Mouse (Mus musculus): ENCODE measurements around the gene Brap. TPM values are rescaled to one million over a fixed set of nuclear protein-coding genes. Genes with fewer than 3 reads are reported as not detected.
"Not testable (repeated sequence)": the region's sequence is repeated elsewhere in the genome, so short reads cannot be mapped to it uniquely, and the experiment has no call there.

Brap gene
- 1.1 and 1.2 TPM in 2 replicates for polyA plus RNA-seq (2012)

- peaks cover 40% of the 10 kb centered on the region for H3K36me3 ChIP-seq (ENCODE audit: control insufficient read depth)
- TF ChIP-seq TAL1 (IDR thresholded peaks at IDR 0.05; ENCODE audit: low read length) (no peak), GATA1 (IDR thresholded peaks at IDR 0.05; ENCODE audit: low read length) (no peak)
- peaks cover 30% of the 10 kb centered on the region for H3K4me1 ChIP-seq (ENCODE audit: control insufficient read depth)
- H3K27me3 ChIP-seq (ENCODE audit: control insufficient read depth) = no peaks in the 10 kb centered on the region
- no peaks in the 10 kb centered on the region for H3K9me3 ChIP-seq (ENCODE audit: control insufficient read depth, low read length)
- peak within 1 kb of the TSS; percentile 97 for H3K4me3 ChIP-seq (replicated peaks)
These were observed at the start of gene Brap, which contains the start of gene Acad10 for GRCm38 (mm10) chr5:121660059-121660896. Gene Brap (plus strand): TSS chr5:121660563. Gene Acad10 (minus strand): TSS chr5:121660514.

- no peaks in the 10 kb centered on the region for H3K36me3 ChIP-seq (ENCODE audit: control insufficient read depth)
- TF ChIP-seq TAL1 (IDR thresholded peaks at IDR 0.05; ENCODE audit: low read length) = no peak
- TF ChIP-seq GATA1 (IDR thresholded peaks at IDR 0.05; ENCODE audit: low read length) = no peak
- H3K9me3 ChIP-seq (ENCODE audit: control insufficient read depth, low read length) = no peaks in the 10 kb centered on the region
- no peaks in the 10 kb centered on the region for H3K27me3 ChIP-seq (ENCODE audit: control insufficient read depth)
- H3K4me1 ChIP-seq (ENCODE audit: control insufficient read depth) = peaks cover 2% of the 10 kb centered on the region; the same call in 1 of the 2 replicates
- no peak overlapping the region for H3K4me3 ChIP-seq (replicated peaks)
These were observed 48.3 kb upstream of the Brap start for GRCm38 (mm10) chr5:121612036-121612435.

- peaks cover 20% of the 10 kb centered on the region for H3K4me1 ChIP-seq (ENCODE audit: control insufficient read depth)
- not testable (repeated sequence) for H3K36me3 ChIP-seq (ENCODE audit: control insufficient read depth); H3K9me3 ChIP-seq (ENCODE audit: control insufficient read depth, low read length); H3K4me3 ChIP-seq (replicated peaks); H3K27me3 ChIP-seq (ENCODE audit: control insufficient read depth)
These were observed 45.4 kb upstream of the Brap start for GRCm38 (mm10) chr5:121614921-121615320.

DNA sequence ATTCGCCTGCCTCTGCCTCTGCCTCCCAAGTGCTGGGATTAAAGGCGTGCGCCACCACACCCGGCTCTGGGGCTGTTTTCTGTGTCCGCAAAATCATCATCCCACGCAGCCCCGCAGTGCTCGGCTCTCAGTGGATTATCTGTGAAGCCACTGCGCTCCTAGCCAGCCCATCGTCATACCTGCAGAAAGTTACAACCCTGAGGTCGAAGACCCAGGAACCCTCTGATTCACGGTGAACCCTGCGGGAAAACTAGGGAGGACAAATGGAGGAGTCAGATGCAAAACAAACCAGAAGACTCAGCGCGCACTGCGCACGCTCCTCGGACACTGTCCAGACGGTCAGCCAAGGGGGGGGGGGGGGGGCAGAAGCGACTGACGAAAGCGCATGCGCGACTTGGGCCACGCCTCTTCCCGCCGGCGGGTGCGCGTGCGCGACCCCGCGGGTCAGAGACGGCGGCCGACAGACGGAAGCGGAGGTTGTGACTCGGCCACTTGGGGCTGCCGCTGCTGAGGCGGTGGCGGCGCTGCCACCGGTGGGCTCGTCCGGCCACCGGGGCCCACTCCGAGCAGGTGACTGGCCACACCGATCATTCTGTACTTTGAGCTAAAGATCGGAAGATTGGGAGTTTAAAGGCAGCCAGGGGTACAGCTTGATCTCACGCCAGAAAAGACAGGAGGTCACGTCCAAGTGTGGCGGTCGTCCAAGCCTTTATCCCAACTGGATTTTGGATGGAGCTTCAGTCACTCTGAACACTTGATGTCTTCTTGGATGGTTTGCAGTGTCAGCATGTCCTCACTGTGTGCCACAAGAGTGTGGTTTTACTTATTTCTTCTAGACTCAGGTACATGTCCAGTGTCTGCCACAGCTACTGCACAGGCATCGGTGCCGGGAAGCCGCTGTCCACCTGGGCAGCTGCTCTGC lies 41.5 kb upstream of the Brap start, which contains the start of gene Acad12:
Gene Acad12 (minus strand): TSS at position 347 of the 922 bp plus-strand sequence.
- no peak for TF ChIP-seq GATA1 (IDR thresholded peaks at IDR 0.05; ENCODE audit: low read length)
- TF ChIP-seq TAL1 (IDR thresholded peaks at IDR 0.05; ENCODE audit: low read length) = no peak
- no peaks in the 10 kb centered on the region for H3K27me3 ChIP-seq (ENCODE audit: control insufficient read depth)
- peaks cover 26% of the 10 kb centered on the region for H3K4me1 ChIP-seq (ENCODE audit: control insufficient read depth)
- H3K9me3 ChIP-seq (ENCODE audit: control insufficient read depth, low read length) = no peaks in the 10 kb centered on the region
- peaks cover 4% of the 10 kb centered on the region for H3K36me3 ChIP-seq (ENCODE audit: control insufficient read depth)
- H3K4me3 ChIP-seq (replicated peaks) = peak within 1 kb of the TSS; percentile 94

DNA sequence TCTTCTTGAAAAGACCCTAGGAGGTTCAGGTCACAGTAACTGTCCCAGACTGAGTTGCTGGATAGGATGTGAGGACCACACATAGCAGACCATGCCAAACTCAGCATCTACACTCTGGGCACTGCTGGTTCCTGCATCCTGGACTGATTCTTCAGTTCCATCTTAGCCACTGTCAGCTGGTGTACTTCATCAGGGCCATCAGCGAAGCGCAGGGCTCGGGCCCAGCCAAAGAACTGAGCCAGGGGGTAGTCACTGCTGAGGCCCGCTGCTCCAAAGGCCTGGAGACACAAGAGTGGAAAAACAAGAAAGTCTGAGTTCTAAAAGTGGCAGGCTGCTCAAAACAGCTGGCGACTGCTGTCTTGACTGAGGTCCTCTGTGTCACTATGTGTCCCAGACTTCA lies 39.3 kb upstream of the Brap start:
- Histone ChIP-seq H3K36me3 (ENCODE audit: control insufficient read depth) (peaks cover 4% of the 10 kb centered on the region), H3K4me3 (replicated peaks) (no peak overlapping the region), H3K9me3 (ENCODE audit: control insufficient read depth, low read length) (no peaks in the 10 kb centered on the region), H3K27me3 (ENCODE audit: control insufficient read depth) (no peaks in the 10 kb centered on the region), H3K4me1 (ENCODE audit: control insufficient read depth) (peaks cover 26% of the 10 kb centered on the region)
- TF ChIP-seq TAL1 (IDR thresholded peaks at IDR 0.05; ENCODE audit: low read length) (no peak), GATA1 (IDR thresholded peaks at IDR 0.05; ENCODE audit: low read length) (no peak)

DNA sequence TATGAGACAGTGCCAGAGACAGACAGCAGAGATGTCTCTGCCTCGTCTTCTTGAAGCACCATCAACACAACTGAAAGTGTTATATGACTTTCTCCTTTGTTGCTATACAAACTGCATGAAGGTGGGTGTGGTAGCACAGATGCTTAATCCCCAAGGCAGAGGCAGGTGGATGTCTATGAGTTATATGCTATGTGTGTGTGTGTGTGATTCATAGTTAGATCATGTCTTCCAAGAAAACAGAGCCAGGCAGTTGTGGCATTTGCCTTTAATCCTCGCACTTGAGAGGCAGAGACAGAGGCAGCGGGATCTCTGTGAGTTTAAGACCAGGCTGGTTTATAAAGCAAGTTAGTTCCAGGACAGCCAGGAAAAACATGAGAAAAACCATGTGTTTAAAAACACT lies 37.1 kb upstream of the Brap start:
- no peak overlapping the region for H3K4me3 ChIP-seq (replicated peaks)
- TF ChIP-seq TAL1 (IDR thresholded peaks at IDR 0.05; ENCODE audit: low read length) (no peak), GATA1 (IDR thresholded peaks at IDR 0.05; ENCODE audit: low read length) (no peak)
- no peaks in the 10 kb centered on the region for H3K9me3 ChIP-seq (ENCODE audit: control insufficient read depth, low read length)
- H3K27me3 ChIP-seq (ENCODE audit: control insufficient read depth) = no peaks in the 10 kb centered on the region
- peaks cover 19% of the 10 kb centered on the region for H3K4me1 ChIP-seq (ENCODE audit: control insufficient read depth)
- H3K36me3 ChIP-seq (ENCODE audit: control insufficient read depth) = peaks cover 4% of the 10 kb centered on the region

GRCm38 (mm10) chr5:121627871-121628270 lies 32.5 kb upstream of the Brap start:
- Histone ChIP-seq H3K9me3 (ENCODE audit: control insufficient read depth, low read length) (no peaks in the 10 kb centered on the region; the same call in 1 of the 2 replicates), H3K36me3 (ENCODE audit: control insufficient read depth) (no peaks in the 10 kb centered on the region; the same call in 1 of the 2 replicates), H3K4me3 (replicated peaks) (no peak overlapping the region), H3K27me3 (ENCODE audit: control insufficient read depth) (no peaks in the 10 kb centered on the region), H3K4me1 (ENCODE audit: control insufficient read depth) (no peaks in the 10 kb centered on the region)
- TF ChIP-seq TAL1 (IDR thresholded peaks at IDR 0.05; ENCODE audit: low read length) = no peak
- TF ChIP-seq GATA1 (IDR thresholded peaks at IDR 0.05; ENCODE audit: low read length) = no peak

DNA sequence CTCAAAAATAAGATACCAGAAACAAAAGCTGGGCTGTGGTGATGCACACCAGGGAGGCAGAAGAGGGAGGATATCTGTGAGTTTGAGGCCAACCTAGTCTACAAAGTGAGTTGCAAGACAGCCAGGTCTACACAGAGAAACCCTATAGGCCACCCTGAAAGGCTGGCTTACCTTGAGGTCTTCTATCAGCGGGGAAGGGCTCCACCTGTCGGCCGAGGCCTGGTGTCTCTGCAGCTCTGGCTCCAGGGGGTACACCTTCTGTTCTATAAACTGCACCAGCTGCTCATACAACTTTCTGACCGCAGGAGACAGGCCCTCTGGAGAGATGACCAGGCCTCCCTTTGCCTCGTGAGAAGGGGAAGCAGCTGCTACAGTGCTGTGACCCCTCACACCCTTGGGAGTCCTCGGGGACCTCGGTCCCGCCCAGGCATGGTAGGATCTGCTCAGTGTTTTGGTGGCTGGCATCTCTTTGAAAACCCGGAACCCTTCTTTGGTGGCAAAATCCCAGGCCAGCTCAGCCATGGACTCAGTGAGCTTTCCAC lies 29.2 kb upstream of the Brap start:
- not testable (repeated sequence) for H3K9me3 ChIP-seq (ENCODE audit: control insufficient read depth, low read length); H3K4me3 ChIP-seq (replicated peaks); H3K4me1 ChIP-seq (ENCODE audit: control insufficient read depth); H3K36me3 ChIP-seq (ENCODE audit: control insufficient read depth); H3K27me3 ChIP-seq (ENCODE audit: control insufficient read depth)

DNA sequence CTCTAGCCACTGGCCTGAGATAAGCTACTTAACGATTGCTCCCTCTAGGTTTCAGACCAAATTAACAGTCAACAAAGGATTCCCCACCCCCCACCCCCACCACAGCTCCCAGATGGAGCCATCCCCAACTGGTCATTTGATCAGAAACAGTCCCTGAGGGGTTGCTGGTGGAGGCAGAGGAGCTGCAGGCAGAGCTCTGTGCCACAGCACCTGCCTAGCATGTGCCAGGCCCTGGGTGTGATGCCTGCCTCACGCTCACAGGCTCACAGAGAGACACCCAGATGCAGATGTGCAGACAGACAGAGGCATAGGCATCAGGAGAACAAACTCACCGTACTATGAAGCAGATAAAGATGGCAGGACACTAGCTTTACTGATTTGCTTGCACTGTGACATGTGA lies 27.6 kb upstream of the Brap start:
- Histone ChIP-seq H3K4me1 (ENCODE audit: control insufficient read depth) (no peaks in the 10 kb centered on the region), H3K4me3 (replicated peaks) (no peak overlapping the region), H3K36me3 (ENCODE audit: control insufficient read depth) (no peaks in the 10 kb centered on the region; the same call in 1 of the 2 replicates), H3K27me3 (ENCODE audit: control insufficient read depth) (no peaks in the 10 kb centered on the region), H3K9me3 (ENCODE audit: control insufficient read depth, low read length) (no peaks in the 10 kb centered on the region; the same call in 1 of the 2 replicates)
- TF ChIP-seq TAL1 (IDR thresholded peaks at IDR 0.05; ENCODE audit: low read length) = no peak
- TF ChIP-seq GATA1 (IDR thresholded peaks at IDR 0.05; ENCODE audit: low read length) = no peak

Data from erythroblast, embryonic 14.5 days (primary cell).